Mouse (Mus musculus): ENCODE results near the gene Coro1b. TPM values are rescaled to one million over a fixed set of nuclear protein-coding genes. Genes with fewer than 3 reads are reported as not detected.
"Not testable (repeated sequence)": the region's sequence is repeated elsewhere in the genome, so short reads cannot be mapped to it uniquely, and the experiment has no call there.

Coro1b gene
- polyA plus RNA-seq, 1 experiment from 2014 or later: 148 TPM

DNA sequence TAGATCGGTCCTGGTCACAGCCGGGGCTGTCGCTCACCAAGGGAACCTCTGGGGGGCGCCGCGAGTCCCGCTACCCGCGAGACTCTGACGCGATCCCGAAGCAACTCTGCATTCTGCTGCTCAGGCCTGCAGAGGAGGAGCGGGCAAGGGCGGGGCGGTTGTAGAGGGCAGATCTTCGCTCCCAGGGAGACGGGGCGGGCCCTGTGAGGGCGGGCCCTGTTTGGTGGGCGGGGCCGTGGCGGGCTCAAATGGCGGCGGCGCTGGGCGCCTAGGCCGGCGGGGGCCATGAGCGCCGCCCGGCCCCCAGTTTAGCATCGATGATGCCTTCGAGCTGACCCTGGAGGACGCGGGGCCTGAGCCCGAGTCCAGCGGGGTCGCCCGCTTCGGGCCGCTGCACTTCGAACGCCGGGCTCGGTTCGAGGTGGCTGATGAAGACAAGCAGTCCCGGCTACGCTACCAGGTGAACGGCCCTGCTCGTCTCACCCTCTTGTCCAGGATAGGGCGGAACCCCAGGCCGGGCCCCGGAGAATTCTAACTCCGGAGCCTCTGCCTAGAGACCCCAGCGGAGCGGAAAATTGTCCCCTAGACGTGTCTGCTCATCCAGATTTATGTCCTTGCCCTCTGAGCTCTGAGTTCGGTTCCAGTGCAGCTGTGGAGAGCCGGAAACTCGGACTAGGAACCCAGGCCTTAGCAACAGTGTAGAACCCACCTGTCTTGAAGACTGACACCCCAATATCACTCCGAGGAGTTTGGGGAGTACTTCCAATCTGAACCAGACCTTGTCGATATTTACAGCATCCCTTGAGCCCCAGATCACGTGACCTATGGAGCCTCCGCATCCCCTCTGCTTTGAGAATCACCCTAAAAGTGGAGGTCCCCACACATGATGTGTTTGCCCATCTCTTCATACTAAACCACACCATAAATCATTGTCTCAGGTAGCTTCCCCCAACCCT, 22.4 kb upstream of the Coro1b start, which contains the start of gene Aip:
Aip (minus strand) TSS at position 118 of the 956 bp plus-strand sequence.
- H3K36me3 ChIP-seq (ENCODE audit: insufficient read depth): peaks cover 21% of the 10 kb centered on the region
- H3K4me1 ChIP-seq (ENCODE audit: insufficient read depth): peaks cover 10% of the 10 kb centered on the region
- H3K27ac ChIP-seq (ENCODE audit: low read depth): peak within 1 kb of the TSS; percentile 30
- DNase-seq (peak; percentile 99), ATAC-seq (ENCODE audit: insufficient read depth) (peak; percentile 95)
- no peaks in the 10 kb centered on the region for H3K9me3 ChIP-seq (ENCODE audit: low read depth, low read length)
- H3K27me3 ChIP-seq (ENCODE audit: insufficient read depth, low read length): no peaks in the 10 kb centered on the region
- H3K9ac ChIP-seq: peak within 1 kb of the TSS; percentile 89
- peak within 1 kb of the TSS; percentile 89 for H3K4me3 ChIP-seq (ENCODE audit: low read depth, low read length)
- under 1% methylated on average over 64 of the region's 64 CpGs for WGBS
- peak; percentile 73 for TF ChIP-seq CTCF (IDR thresholded peaks at IDR 0.05; ENCODE audit: low read depth)
- H3K4me2 ChIP-seq: peak within 1 kb of the TSS; percentile 90

DNA sequence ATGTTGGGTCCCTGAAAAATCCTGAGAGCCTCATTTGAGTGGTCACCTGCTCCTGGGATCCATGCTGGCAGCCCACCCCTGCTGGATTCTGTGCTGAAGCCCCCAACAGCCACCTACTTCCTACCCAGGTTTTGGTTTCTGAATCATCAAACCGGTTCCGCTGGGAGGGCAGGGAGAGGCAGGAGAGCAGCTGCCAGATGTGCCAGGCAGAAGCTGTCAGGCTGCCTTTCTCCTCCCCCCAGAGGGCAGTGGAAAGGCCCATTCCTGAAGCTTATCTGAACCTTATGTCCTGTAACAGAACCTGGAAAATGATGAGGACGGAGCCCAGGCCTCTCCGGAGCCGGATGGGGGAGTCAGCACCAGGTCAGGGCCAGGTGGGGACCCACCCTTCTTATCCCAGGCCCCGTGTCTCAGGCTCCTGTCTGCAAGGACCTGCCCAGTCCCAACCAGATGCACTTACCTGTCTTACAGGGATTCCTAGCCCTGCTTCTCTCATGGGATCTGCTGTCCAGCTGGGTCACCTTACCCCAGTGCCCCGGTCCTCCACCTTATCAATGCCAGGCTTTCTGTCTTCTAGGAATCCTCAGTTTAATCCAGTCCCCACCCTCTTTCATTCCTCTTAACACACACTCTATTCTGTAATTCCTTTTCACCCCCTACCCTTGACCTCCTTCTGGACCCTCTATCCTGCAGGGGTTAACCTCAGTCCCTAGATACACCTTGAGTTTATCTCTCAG, 21.5 kb upstream of the Coro1b start:
- ATAC-seq (ENCODE audit: insufficient read depth) (no peak), DNase-seq (no peak)

DNA sequence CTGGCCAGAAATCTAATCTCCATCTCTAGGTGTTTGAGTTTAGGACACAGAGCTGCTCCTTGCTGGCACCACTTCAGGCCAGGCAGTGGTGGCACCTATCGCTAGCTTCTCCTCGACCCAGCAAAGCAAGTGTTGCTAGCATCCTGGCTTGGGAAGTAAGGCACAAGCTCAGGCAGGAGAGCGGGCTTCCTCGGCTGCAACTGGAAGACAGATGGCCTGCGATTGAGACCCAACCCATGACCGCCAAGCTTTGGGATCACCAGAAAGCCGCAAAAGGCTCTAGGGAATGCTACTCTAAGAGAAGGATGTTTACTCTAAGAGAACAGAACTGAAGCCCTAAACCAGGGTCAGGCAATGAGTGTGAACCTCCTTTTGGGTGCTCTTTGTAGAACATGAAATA, 19.0 kb upstream of the Coro1b start:
- ATAC-seq (ENCODE audit: insufficient read depth) (no peak), DNase-seq (no peak)
- Histone ChIP-seq H3K27ac (ENCODE audit: low read depth) (no peak overlapping the region), H3K9ac (no peak overlapping the region), H3K27me3 (ENCODE audit: insufficient read depth, low read length) (no peaks in the 10 kb centered on the region), H3K4me1 (ENCODE audit: insufficient read depth) (peaks cover 10% of the 10 kb centered on the region), H3K9me3 (ENCODE audit: low read depth, low read length) (no peaks in the 10 kb centered on the region), H3K4me2 (no peak overlapping the region), H3K4me3 (ENCODE audit: low read depth, low read length) (no peak overlapping the region), H3K36me3 (ENCODE audit: insufficient read depth) (peaks cover 45% of the 10 kb centered on the region)
- no peak for TF ChIP-seq CTCF (IDR thresholded peaks at IDR 0.05; ENCODE audit: low read depth)
- WGBS: 91% methylated on average over 7 of the region's 7 CpGs

More for the DNA sequence above, 21.5 kb upstream of the Coro1b start:
- H3K4me2 ChIP-seq: peak overlapping the region; percentile 90
- no peak overlapping the region for H3K27ac ChIP-seq (ENCODE audit: low read depth)
- peaks cover 30% of the 10 kb centered on the region for H3K36me3 ChIP-seq (ENCODE audit: insufficient read depth)
- H3K9me3 ChIP-seq (ENCODE audit: low read depth, low read length): no peaks in the 10 kb centered on the region
- no peak for TF ChIP-seq CTCF (IDR thresholded peaks at IDR 0.05; ENCODE audit: low read depth)
- peaks cover 10% of the 10 kb centered on the region for H3K4me1 ChIP-seq (ENCODE audit: insufficient read depth)
- 58% methylated on average over 7 of the region's 7 CpGs for WGBS
- H3K4me3 ChIP-seq (ENCODE audit: low read depth, low read length): peak overlapping the region; percentile 89
- no peaks in the 10 kb centered on the region for H3K27me3 ChIP-seq (ENCODE audit: insufficient read depth, low read length)
- peak overlapping the region; percentile 89 for H3K9ac ChIP-seq

DNA sequence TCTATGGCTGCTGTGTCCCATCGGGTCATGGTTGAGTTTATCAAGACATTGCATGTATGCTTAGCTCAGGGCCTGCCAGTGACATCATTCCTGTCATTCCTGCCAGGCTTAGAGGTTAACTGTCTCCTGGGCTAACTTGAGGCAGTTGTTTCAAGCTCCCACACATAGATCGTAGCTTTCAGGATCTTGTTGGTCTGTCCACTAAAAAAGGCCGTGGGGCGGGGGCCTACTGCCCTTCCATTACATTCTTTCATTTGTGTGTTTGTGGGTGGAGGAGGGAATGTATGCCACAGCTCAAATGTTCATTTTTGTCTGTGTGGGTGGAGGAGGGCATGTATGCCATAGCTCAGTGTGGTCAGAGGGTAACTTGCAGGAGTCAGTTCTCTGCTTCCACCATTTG, 18.3 kb upstream of the Coro1b start:
- Histone ChIP-seq H3K4me3 (ENCODE audit: low read depth, low read length) (no peak overlapping the region), H3K4me2 (no peak overlapping the region), H3K9ac (no peak overlapping the region), H3K4me1 (ENCODE audit: insufficient read depth) (peaks cover 8% of the 10 kb centered on the region), H3K36me3 (ENCODE audit: insufficient read depth) (peaks cover 45% of the 10 kb centered on the region), H3K27ac (ENCODE audit: low read depth) (no peak overlapping the region), H3K9me3 (ENCODE audit: low read depth, low read length) (no peaks in the 10 kb centered on the region), H3K27me3 (ENCODE audit: insufficient read depth, low read length) (no peaks in the 10 kb centered on the region)
- TF ChIP-seq CTCF (IDR thresholded peaks at IDR 0.05; ENCODE audit: low read depth): no peak
- ATAC-seq (ENCODE audit: insufficient read depth) (no peak), DNase-seq (no peak)
- 84% methylated on average over 4 of the region's 4 CpGs for WGBS

DNA sequence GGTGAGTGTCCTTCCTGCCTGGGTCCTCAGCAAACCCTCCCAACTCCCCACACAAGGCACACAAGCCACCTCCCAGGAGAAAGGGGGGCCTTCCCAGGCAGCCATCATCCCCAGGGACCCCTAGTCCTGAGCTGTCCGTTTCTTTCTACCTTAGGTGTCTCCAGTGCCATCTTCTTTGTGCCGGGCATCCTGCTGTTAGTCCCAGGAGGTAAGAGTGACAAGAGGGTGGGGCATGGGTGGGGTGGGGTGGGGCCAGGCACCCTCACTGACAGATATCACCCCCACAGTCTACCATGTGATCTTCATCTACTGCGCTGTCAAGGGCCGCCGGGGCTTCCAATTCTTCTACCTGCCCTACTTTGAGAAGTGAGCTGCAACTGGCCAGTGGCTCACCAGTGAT, 17.3 kb upstream of the Coro1b start:
- H3K27ac ChIP-seq (ENCODE audit: low read depth): no peak overlapping the region
- H3K36me3 ChIP-seq (ENCODE audit: insufficient read depth): peaks cover 45% of the 10 kb centered on the region
- H3K9me3 ChIP-seq (ENCODE audit: low read depth, low read length): no peaks in the 10 kb centered on the region
- no peak overlapping the region for H3K4me3 ChIP-seq (ENCODE audit: low read depth, low read length)
- peaks cover 8% of the 10 kb centered on the region for H3K4me1 ChIP-seq (ENCODE audit: insufficient read depth)
- DNase-seq (no peak), ATAC-seq (ENCODE audit: insufficient read depth) (no peak)
- H3K27me3 ChIP-seq (ENCODE audit: insufficient read depth, low read length): no peaks in the 10 kb centered on the region
- no peak for TF ChIP-seq CTCF (IDR thresholded peaks at IDR 0.05; ENCODE audit: low read depth)
- H3K4me2 ChIP-seq: no peak overlapping the region
- WGBS: 78% methylated on average over 5 of the region's 5 CpGs
- H3K9ac ChIP-seq: no peak overlapping the region

DNA sequence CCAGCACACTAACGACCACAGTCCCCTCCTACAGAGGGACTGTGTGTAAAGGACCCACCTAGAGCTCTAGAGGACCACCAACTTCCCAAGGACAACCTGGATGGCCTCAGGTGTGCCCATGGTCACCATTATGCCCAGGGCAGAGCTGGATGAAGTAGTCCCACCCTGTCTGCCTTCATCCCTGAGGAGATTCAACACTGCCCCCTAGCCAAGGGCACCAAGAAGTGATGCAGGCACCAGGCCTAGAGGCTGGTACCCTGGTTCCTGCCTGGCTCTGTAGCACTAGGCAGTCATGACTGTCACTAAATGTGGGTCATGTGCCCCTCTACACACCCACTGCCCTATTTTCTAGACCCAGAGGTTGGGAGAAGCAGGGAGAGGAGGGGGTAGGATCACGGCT, 16.7 kb upstream of the Coro1b start:
- Histone ChIP-seq H3K4me2 (no peak overlapping the region), H3K27me3 (ENCODE audit: insufficient read depth, low read length) (no peaks in the 10 kb centered on the region), H3K4me1 (ENCODE audit: insufficient read depth) (peaks cover 3% of the 10 kb centered on the region), H3K36me3 (ENCODE audit: insufficient read depth) (peaks cover 45% of the 10 kb centered on the region), H3K4me3 (ENCODE audit: low read depth, low read length) (no peak overlapping the region), H3K9me3 (ENCODE audit: low read depth, low read length) (no peaks in the 10 kb centered on the region), H3K9ac (no peak overlapping the region), H3K27ac (ENCODE audit: low read depth) (no peak overlapping the region)
- TF ChIP-seq CTCF (IDR thresholded peaks at IDR 0.05; ENCODE audit: low read depth): no peak
- 73% methylated on average over 2 of the region's 2 CpGs for WGBS
- ATAC-seq (ENCODE audit: insufficient read depth): no peak
- DNase-seq: no peak

DNA sequence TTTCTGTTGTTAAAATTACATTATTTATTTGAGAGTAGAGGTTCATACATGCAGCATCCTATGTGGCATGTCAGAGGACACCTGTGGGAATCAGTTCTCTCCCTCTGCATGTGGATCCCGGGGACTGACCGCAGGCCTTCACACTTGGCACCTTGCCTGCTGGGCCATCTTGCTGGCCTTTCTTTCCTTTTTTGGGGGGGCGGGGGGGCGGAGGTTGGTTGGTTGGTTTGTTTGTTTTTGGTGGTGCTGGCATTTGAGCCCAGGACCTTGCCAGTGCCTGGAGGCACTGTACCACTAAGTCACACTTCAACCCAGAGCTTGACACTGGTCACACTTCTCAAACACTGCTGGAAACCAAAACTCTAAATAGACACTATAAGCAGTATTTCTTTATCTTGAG, 14.1 kb upstream of the Coro1b start:
- peaks cover 31% of the 10 kb centered on the region for H3K36me3 ChIP-seq (ENCODE audit: insufficient read depth)
- no peak for ATAC-seq (ENCODE audit: insufficient read depth)
- 63% methylated on average over 4 of the region's 4 CpGs for WGBS
- H3K9ac ChIP-seq: no peak overlapping the region
- no peaks in the 10 kb centered on the region for H3K9me3 ChIP-seq (ENCODE audit: low read depth, low read length)
- no peak for TF ChIP-seq CTCF (IDR thresholded peaks at IDR 0.05; ENCODE audit: low read depth)
- H3K27ac ChIP-seq (ENCODE audit: low read depth): no peak overlapping the region
- no peak overlapping the region for H3K4me2 ChIP-seq
- DNase-seq: no peak
- no peak overlapping the region for H3K4me3 ChIP-seq (ENCODE audit: low read depth, low read length)
- no peaks in the 10 kb centered on the region for H3K4me1 ChIP-seq (ENCODE audit: insufficient read depth)
- H3K27me3 ChIP-seq (ENCODE audit: insufficient read depth, low read length): no peaks in the 10 kb centered on the region

DNA sequence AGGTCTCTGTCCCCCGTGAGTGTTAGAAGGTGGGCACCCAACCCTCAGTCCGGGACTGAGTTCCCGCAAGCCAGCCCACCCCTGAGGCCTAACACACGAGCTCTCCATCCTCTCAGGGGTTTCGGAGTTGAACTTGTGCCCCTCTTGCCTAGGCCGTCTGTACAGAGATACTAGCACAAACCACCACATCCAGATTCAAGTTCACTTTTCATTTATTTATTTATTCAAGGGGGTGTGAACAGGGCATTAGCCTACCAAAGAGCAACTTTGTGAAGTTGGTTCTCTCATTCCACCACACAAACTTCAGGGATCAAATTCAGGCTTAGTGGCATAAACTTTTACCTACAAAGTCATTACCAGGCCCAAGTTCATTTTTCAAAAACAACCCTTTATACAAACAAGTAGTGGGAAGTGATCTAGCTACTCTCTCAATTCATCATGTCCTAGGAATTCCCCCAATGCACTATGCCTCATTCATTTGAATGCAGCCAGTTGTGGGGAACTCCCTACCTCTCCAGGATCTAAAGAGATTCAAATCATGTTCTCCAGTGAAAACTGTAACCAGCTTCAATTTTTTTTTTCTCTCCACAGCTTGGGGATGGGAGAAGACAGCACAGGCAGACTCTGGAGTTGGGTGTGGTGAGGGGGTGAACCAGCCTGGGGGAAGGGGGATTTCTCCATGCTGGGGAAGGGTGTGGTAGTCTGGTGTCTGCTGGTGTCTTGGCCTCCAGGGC, 13.0 kb upstream of the Coro1b start:
- H3K4me2 ChIP-seq; H3K27ac ChIP-seq (ENCODE audit: low read depth); H3K9me3 ChIP-seq (ENCODE audit: low read depth, low read length); H3K4me1 ChIP-seq (ENCODE audit: insufficient read depth); H3K4me3 ChIP-seq (ENCODE audit: low read depth, low read length); H3K9ac ChIP-seq; H3K27me3 ChIP-seq (ENCODE audit: insufficient read depth, low read length); DNase-seq; ATAC-seq (ENCODE audit: insufficient read depth): not testable (repeated sequence)
- peaks cover 28% of the 10 kb centered on the region for H3K36me3 ChIP-seq (ENCODE audit: insufficient read depth)
- 68% methylated on average over 6 of the region's 6 CpGs for WGBS

All from lung, embryonic 14.5 days (tissue).